Mouse (Mus musculus) gonadal fat pad, adult 2 months (tissue): ENCODE measurements around the gene Dlx4. TPM values are rescaled to one million over a fixed set of nuclear protein-coding genes. Genes with fewer than 3 reads are reported as not detected.

Experiments
- DNase-seq: peaks from one replicate; pipeline ENCODE4 v3.0.0-alpha.2; 2012; ENCODE audit warnings: low read depth
- polyA plus RNA-seq: library from polyadenylated mRNA; depleted of rRNA; stranded (reverse); fragments of >200 nt; gene quantifications from 2 replicates; pipeline ENCODE4 v1.2.3, GENCODE M21; 2012; rRNA removed

The Dlx4 gene
- 0.16 and 0.32 TPM in 2 replicates for polyA plus RNA-seq

GRCm38 (mm10) chr11:95145851-95146403 lies at the start of gene Dlx4:
TSS of gene Dlx4 (minus strand) at chr11:95146263.
- no peak for DNase-seq

- DNase-seq = no peak
Measured at GRCm38 (mm10) chr11:95189863-95190262, 43.8 kb upstream of the Dlx4 start.

DNA sequence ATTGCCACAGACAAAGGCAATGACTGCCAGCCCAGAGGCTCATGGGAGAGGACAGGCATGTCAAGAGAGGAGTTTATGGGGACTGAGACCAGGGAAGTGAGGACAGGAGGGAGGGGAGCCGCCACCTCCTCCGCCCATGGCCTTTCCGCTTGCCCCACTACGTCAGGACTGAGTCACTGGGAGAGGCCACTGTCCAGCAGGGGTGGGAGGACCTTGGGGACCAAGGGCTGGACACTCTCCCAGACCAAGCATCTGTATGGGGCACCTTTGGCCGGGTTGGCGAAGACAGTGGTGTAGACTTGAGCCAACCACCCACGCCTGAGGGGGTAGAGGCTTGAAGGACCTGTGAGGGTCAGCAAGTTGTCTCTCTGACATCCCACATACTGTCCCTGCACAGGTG lies 40.8 kb upstream of the Dlx4 start:
- no peak for DNase-seq

DNA sequence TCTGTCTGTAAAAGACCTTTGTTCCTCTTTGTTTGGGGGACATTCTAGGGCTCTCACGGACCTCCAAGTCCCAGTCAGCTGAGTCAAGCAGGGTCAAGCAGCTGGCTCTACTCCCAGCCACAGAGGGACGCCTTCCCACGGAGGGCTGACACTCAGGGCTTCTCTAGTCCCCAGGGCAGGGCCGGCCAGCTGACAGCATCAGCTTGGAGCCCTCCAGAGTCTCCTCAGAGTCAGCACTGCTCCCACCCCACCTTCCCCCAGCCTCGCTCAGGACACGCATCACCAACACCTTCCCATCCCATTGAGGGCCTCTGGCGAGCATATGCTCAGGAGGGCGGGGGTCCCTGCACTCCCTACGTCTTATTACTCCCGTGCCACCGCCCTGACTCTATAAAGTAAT lies 39.6 kb upstream of the Dlx4 start:
- no peak for DNase-seq

DNA sequence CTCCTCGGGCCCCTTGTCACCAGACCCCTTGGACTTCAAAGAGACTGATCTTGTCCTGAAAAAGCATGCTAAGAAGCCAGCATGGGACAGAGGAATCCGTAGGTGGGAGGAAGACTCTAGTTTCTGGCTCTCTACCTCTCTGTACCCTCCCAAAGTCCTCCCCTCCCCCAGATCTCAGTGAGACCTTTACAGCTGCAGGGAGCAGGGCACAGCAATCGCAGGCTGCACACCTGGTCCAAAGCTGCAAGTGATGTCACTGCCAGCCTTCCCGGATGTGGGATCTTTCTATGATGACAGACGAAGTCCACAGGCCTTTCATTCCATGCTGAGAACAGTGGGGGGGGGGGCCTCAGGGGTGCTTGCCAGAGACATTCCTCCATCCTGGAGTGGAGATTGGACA lies 38.5 kb upstream of the Dlx4 start:
- no peak for DNase-seq

DNA sequence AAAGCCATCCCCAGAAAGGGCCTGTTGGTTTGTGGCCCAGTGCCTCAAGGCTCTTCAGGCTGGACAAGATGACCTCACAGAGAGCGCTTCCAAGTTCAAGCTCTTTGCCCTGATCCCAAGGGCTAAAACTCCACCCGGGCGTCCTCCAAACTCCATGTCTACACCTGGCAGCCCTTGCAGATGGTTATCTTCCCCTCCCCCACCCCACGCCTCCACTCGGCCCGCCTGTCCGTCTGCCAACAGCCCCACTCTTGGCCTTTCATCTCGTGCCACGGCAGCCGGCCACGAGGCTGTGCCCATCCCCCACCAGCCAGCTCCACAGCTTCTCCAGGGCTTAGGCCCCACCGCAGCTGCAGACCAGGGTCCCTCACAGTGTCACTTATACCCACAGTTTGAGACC lies 33.2 kb upstream of the Dlx4 start:
- DNase-seq = no peak

DNA sequence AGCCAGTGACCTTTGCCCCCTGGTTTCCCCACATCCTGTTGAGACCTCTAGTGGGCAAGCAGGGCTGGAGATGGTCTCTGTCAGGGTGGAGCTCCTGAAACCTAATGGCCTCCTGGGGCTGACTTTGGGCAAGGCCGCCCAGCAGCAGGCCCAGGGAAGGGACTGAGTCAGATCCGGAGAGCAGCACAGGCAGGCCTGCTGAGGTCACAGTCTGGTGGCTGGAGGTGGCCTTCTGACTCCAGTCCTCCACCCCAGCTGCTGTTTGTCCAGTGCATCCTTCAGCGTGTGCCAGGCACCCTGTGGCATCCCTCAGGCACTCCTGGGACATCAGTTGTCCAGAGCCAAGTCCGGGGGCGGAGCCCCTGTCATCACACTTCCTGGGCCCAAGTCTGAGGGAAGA lies 19.8 kb upstream of the Dlx4 start:
- no peak for DNase-seq

DNA sequence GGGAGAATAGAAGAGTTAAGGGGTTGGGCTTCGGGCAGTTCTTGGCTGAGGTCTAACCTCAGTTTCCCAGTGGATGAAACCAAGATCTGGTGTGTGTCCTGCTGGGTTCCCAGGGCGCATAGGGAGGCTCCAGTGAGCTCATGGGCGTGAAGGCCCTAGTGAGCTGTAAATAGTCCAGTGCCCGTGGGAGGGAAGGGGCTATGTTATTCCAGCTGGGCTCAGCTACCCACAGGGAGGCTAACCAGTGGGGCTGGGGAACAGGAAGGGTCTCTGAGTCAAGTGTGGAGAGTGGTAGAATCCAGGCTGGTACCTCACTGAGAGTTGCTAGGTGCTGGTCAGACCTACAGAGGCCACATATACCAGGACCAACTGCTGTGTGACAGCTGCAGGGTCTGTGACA lies 15.6 kb upstream of the Dlx4 start:
- no peak for DNase-seq

DNA sequence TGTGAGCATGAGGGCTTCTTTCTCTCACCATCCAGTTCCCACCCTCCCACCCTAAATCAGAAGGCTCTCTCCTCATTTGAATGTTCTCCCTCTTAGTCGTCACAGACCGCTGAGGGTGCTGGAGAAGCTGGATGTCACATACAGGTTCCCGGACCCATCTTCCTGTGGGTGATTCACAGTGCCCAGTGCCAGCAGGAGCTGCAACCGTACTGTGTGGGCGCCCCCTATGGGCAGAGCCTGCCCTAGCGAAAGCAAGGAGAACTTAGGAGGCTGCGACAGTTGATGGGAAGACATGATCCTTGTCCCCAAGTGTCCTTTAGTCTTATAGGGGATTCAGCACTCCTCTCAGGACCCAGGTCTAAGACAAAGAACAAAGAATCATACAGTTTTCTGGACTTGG lies 14.6 kb upstream of the Dlx4 start:
- no peak for DNase-seq

- DNase-seq = no peak
Measured at GRCm38 (mm10) chr11:95159763-95160371, 13.8 kb upstream of the Dlx4 start.

GRCm38 (mm10) chr11:95157872-95158271 lies 11.8 kb upstream of the Dlx4 start:
- no peak for DNase-seq

GRCm38 (mm10) chr11:95157356-95157755 lies 11.3 kb upstream of the Dlx4 start:
- no peak for DNase-seq

- DNase-seq = no peak
Measured at GRCm38 (mm10) chr11:95155511-95155910, 9.4 kb upstream of the Dlx4 start.

DNA sequence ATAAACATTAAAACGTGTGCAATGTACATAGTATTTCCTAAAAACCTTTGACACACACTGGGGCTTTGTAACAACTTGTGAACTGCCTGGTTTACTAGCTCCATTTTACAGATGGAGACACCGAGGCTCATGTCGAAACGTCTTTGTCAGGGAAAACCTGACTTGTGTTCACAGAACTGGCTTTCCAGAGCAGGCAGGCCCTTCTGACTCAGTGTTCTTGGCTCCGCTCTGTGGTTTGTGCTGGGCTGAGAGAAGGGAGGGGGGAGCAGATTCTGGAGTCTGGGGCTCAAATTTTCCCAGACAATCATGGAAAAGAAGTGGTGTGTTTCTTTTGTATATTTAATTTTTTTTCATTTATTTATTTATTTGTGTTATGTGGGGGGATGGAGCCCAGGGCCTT lies 7.6 kb upstream of the Dlx4 start:
- no peak for DNase-seq

DNA sequence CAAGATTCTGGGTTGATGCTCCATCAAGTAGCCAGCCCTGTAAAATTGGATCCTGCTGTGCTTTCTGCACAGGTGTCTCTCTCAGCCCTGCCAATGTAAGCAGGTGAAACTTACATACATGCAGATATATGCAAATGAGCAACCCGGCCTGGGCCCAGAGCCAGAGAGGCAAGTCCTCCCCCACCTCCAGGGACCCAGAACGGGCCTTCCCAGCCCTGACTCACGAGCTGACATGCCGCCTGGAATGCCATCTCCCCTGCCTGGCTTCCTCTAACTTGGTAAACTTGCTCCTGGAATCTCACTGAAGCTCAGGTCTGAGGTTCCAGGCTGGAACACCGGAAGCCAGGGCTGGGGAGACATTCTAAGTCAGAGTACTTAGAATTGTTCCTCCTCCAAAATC lies 7.1 kb upstream of the Dlx4 start:
- DNase-seq = no peak

GRCm38 (mm10) chr11:95150269-95151049 lies 4.4 kb upstream of the Dlx4 start:
- DNase-seq = no peak

DNA sequence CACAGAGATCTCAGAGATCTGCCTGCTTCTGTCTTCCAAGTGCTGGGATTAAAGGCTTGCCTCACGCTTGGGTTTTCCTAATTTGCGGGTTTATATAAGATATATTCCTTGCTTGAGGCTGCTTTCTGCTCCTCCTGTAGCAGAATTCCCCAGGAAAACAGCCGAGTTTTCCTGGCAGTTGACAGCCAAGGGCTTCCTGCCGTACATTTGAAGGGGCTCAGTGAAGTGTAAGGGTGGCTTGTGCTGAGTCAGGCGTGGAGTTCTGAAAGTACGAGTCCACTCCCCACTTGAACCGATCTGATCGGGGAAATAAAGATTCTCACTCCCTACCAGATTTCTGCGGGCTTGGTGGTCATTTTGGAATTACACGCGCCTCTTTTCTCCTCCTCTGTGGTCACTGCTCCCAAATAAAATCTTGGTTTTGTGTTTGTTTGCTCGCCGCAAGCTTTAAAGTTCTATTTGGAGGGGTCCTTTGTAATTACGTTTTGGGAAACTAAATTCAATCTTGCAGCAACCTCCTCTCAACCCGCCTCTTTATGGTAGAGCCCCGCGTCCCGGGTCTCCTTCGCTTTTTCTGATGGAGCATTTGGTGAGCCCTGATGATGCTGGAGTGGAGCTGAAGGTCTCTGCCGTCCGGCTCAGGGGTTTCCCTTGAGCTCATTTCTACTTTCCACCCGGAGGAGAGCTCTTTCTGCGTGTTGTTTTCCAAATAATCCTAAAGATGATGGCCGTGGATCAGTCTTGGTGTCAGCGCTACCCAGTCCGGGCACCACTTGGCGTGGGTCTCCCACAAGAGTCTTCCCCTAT lies 3.6 kb upstream of the Dlx4 start:
- no peak for DNase-seq

GRCm38 (mm10) chr11:95148754-95149153 lies 2.7 kb upstream of the Dlx4 start:
- no peak for DNase-seq

DNA sequence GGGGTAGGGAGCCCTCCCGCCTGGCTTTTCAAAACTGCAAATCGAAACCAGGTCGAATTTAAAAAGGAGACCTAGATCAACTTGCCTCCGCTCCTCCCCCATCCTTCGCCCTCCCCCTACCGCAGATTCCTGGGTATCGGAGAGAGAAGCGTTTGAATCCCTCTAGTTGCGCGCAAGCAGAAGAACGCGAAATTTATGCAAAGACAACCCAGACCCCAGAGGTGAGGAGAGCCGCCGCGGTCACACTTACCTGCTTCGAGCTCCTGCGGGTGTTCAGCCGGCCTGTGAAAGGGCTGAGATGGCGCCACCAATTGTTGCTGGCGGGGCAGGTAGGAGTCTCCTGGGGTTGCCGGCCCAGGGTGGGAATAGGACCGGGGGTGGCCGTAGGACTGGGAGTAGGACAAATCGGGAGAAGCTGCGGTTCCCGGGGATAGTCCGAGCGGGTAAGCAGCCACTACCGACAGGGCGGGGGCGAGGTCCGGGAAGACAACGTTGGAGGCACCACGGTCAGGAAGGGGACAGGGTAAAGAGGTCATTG lies 1.0 kb downstream of the Dlx4 start:
- no peak for DNase-seq

DNA sequence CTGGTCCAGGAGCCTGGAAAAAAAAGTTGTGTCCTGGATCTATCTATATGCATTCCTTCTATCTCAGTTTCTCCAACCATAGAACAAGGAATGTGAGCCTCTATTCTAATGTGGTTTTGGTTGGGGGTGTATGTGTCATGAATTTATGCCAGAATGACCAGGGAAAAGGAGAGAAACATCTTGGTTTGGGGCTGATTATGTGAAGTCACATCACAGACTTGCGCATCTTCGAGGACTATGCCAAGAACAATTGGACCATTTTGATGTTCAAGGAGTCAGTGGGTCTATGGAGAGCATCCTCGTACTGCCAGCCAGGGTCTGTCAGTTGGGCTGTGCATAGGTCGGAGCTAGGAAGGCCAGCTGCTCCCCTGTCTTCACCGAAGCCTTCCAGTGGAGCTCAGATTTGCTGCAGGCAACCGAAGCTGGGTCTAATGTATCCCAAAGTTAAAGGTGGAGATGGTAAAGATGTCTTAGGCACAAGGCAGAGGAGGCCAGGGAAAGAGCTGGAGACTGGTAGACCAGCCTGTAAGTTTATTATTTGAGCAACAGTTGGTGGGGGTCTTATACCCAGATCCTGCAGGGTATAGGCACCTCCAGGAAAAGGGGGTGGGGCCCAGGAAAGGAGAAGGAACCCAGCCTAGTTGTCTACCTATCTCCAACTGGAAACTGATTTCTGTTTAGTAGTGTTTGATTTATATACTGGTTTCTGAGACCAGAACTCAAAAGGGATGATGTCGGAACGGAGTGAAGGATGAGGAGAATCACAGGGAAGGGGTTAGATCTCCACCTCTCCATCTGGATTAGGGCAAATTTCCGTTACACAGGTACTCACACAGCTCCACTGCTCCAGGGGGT lies 1.7 kb downstream of the Dlx4 start:
- no peak for DNase-seq

- DNase-seq = no peak
Measured at GRCm38 (mm10) chr11:95143663-95144062, 2.4 kb downstream of the Dlx4 start.
